Mouse (Mus musculus): Measurements from ENCODE around the gene Ranbp3.
A peak's percentile ranks its signal among the peaks of the same experiment; 100 is the strongest.

Gene Ranbp3

DNA sequence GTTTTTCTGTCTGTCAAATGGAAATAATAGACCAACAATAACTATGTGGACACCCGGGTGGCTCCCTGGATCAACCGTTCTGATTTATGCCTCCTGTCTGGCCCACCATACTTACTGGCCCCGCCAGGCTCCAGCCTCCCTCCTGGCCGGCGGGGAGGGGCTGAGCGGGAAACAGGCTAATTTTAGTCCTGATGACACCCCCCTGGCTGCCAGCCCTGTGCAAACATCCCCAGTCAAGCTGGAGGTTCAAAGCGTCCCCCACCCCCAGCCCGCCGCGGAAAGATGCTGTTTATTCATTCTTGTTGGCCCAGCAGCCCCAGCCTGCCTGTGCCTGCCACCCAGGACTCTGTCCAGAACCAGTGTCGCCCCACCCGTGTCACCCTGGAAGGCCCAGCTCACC, 55.0 kb downstream of the Ranbp3 start:
- no peak for DNase-seq

DNA sequence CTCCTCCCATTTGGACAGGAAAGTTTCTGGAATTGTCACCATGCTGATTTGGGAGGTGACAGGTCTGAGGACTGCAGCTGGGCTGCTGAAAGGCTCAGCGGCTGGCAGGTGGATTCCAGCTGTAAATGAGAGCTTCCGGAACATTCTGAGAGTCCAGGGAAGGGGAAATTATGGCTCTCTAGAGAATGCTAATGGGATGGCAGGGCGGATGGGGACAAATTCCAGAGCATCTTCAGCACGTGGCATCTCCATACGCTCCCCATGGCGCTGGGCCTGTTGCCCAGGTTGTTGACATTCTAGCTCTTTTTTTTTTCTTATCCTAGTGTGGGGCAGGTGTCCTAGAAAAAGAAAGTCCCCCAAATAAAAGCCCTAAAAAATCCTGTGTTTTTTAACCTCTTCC, 56.1 kb downstream of the Ranbp3 start:
- DNase-seq = no peak

DNA sequence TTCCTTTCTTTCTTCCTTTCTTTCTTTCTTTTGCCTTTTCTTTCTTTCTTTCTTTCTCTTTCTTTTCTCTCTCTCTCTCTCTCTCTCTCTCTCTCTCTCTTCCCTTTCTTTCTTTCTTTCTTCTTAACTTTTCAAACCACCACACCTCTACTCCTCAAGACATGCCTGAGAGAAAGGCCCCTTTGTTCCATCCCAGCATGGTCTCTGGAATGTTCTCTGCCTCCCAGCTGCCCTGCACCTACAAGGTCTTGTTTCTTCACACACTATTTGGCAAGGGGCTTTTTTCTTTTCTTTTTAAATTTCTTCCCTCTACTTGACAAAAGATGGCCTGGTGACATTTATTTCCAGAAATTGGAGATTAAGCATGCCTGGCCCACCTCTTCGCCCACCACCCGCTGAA, 56.6 kb downstream of the Ranbp3 start:
- DNase-seq = no peak

DNA sequence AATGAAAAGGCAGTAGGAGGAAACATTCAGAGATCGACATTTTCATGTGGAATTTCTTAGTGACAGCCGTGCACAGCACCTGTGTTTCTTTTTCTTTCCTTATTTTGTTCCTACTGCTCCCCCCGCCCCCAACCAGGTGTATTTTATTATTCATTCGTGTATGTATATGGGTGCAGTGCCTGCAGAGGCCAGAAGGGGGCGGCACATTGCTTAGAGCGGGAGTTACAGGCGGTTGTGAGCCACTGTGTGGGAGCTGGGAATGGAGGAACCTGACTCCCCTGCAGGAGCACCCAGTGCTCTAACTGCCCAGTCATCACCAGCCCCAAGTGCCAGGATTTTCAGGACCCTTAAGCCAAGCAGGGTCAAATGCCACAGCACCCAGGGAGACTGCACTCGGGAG, 63.4 kb downstream of the Ranbp3 start:
- no peak for DNase-seq

DNA sequence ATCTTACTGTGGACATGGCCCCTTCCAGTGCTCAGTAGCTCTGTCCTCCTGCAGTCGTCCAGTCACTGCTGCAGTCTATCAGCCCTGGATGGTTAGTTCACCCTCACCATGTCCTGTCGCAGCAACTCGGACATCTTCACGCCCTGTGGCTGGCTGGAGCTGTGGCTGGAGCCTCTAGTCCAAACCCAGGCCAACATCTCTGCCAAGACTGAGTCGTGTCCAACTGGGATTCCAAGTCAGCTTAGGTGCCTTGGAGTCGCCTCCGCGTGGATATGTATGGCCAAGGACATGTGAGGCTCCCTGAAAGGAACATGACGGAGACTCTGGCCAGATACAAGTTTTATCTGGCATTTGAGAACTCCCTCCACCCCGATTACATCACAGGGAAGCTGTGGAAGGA, 65.1 kb downstream of the Ranbp3 start:
- no peak for DNase-seq

DNA sequence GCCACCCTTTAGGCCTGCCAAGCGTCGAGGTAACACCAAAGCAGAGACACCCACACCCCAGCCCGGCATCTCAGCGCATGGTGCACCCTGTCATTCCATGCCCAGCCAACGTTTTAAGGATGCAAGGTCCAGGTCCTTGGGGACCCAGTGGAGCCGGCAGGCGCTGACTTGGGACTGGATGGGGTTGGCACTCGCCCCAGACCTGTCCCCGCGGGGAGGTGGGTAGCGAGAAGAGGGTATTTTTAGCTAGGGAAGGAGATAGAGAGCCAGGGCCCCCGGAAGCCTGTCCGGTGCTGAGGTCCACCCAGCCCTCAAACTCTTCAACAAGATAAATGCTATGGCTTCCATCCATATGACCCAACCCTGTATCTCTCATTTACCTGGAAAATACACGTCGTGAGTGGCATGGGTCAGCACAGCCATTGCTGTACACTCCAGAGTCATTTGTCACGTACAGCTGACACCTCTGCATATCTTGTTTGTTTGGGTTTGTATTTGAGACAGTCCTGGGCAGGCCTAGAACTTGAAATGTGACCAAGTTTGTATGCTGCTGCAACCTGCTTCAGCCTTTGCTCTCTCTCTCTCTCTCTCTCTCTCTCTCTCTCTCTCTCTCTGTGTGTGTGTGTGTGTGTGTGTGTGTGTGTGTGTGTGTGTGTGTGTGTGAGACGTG, 67.2 kb downstream of the Ranbp3 start:
- DNase-seq = no peak

DNA sequence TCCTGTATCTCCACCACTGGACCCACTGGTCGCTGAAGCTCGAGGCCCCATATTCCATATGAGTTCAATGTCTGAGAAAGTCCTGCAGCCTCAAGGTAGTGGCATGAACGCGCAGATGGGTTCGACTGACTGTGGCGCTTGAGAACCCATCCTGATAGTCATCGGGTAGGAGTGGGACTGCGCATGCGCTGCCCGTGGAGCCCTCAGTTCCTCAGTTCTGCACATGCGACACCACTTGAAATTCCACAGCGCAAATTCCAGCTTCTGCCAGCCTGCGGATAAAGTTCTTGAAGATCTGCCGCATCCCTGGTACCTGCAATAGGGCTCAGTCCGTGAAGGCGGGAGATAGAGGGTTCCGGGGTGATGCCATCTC, 67.7 kb downstream of the Ranbp3 start:
- DNase-seq = no peak

DNA sequence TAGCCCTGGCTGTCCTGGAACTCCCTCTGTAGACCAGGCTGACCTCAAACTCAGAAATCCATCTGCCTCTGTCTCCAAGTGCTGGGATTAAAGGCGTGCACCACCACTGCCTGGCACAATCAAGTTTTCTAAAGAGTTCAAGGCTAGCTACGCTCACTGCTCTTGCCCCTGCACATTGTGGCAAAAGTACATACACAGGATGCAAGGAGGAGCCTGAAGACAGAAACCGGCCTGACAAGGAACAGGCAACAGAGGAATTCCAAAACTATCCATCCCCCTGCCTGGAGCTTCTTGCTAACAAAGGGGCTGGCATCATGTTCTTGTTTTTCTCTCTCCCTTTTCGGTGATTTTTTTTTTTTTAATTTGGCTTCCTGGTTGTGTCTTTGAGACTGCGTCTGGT, 71.1 kb downstream of the Ranbp3 start:
- no peak for DNase-seq

DNA sequence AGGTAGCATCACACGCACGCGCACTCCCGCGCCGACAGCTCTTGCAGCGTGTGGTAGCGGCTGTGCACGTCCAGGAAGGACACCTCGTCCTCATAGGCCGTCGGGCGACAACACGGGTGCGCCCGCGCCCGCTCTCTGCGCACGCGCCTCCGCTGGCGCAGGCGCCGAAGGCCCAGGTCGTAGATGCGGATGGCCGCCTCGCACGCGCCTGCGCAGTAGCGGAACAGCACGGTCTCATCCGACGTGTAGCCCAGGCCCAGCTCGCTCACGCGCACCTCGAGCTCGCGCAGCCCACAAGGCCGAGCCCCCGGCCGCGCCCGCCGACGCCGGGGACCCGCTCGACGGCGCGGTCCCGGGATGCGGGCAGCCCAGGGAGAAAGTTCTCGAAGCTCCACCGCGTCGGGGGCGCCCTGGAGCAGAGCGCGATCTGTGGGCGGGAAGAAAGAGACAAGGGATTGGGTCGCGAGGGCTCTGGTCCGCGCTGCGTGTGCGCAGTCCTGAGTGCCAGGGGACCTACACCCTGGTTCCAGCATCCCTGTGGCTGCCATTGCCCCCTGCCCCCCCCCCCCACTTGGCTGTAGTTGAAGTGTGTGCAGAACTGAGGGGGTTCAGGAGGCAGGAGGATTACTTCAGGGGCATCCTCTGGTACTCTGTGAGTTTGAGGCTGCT, 78.4 kb downstream of the Ranbp3 start:
- DNase-seq = no peak

DNA sequence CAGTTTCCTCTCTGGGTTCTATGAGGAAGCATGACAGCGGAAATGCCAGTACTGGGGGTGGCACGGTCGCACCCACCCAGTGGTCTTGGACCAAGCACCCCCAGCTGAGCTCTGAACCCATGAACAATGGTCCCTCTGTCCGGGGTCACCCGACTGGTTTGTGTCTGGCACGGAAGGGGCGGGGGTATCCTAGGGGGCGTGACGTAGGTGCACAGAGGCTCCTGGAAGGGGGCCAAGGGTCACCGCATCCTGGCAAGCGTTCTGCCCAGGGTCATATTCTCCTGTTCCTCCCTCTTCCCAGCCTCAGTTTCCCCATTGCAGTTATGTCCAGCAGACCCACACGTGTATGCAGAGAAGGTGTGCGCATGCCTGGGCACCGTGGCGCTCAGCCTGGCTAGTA, 80.4 kb downstream of the Ranbp3 start:
- no peak for DNase-seq

DNA sequence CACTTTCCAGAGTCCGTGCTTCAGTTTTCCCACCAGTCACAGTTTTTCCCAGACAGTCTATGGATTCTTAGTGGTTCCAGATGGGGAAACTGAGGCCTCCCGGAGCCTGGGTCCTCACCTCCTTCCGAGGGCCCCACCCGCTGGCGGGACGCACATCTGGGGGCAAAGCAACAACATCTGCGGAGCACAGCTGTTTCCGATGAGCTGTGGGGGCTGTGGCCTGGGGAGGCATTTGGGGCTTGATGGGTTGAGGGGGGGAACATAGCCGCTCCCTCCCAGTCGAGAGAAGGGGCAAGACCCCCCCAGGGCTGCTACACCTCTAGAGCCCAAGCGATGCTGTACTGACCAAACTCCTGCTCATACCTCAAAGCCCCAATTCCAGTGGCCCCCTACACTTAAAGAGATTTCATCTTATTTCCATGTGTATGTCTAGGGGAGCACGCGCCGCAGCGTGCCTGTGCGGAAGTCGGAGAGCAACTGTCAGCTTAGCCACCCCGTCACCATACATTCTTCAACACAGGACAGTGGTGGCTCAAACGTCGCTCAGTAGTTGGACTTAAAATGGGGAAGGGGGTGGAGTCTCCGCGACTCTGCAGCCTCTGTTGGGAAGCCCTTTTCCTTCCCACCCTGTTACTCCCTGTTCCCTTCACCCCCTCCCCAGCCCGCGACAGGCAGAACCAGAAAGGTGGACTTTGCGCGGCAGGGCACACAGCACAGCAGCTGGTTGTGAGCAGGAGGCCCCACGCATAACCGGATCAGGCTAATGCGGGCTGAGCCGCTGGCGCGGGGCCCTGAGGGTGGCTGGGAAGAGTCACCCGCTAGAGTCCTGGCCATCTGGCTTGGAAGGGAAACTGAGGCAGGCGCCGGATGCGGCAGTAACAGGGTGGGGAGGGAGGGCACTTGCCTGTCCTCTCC, 81.4 kb downstream of the Ranbp3 start:
- no peak for DNase-seq

DNA sequence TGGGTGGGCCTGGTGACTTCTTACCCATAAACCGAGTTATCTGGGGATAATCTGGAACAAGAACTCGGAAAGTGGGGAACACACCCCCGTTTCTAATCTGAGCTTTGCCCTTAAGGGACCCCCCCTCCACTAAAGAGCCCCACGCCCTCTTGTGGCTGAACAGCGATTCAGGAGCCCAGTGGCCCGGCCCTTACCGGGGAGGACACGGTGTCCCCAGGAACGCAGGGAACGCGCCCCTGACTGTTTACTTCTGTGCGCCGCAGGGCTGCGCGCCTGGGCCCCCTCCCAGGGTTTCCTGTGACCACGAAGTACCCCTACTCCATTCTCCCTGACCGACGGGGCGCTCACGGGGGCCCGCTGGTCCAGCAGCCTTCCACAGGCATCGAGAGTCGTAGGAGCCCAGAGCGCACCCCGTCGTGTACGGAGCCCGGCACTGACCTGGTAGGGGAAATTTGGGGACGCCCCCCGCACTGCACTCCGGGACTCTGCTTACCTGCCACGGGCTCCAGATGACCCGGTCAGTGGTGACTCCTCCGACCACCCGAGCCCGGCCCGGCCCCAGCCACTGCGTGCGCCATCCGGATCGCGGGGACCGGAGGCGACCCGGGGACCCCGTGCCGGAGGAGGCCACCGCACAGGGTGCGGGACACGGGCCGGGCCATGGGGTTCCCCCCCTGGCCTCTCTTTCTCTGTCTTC, 83.8 kb downstream of the Ranbp3 start:
- no peak for DNase-seq

DNA sequence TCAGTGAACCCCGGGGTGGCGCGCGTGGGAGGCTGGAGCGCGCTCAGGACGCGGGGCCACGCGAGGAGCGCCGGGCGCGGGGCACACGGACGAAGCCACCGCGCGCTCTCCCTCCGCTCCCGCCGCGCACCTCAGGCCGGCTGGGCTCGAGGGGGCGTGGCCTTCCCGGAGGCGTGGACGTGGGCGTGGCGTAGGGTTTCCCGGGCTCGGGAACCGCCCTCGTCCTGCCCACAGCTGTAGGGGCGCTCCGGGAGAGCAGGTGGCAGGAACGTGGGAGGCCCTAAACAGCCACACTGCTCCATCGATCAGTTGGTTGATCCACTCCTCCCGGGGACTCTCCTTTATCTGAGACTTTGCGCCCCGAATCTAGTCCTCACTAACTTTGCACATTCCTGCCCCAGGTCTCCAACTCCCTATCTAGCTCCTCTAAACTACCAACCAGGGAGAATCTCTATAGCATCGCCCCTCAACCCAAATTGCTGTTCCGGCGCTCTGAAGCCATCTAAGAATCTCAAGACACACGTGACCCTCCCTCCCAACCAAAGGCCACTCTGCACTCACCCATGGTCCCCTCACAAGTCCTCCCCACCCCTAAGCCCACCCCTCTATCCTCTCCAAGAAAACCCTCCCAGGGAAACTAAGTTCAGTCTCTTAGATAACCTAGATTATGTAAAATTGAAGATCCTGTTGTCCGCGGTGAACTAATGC, 84.5 kb downstream of the Ranbp3 start, which contains the start of gene Nrtn:
Gene Nrtn, minus strand, starts transcription at position 115 of the 708 bp plus-strand sequence.
- no peak for DNase-seq

DNA sequence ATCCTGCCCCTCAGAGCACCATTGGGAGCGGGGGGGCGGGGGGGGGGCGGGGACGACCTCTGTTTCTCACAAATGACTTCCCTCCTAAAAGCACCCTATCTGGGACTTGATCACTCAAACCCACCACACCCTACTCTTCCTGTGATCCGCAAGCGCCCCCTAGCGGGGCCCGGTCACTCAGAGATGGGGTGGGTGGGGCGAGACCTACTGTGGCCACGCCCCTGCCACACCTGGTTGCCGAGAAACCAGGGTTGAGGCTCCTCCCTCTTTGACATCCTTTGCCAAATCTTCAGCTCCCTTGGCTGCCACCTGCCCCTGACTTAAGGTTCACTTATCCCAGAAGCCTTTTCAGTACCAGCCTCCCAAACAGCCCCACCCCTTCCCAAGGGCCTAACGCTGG, 85.0 kb downstream of the Ranbp3 start:
- DNase-seq = peak; percentile 67

DNA sequence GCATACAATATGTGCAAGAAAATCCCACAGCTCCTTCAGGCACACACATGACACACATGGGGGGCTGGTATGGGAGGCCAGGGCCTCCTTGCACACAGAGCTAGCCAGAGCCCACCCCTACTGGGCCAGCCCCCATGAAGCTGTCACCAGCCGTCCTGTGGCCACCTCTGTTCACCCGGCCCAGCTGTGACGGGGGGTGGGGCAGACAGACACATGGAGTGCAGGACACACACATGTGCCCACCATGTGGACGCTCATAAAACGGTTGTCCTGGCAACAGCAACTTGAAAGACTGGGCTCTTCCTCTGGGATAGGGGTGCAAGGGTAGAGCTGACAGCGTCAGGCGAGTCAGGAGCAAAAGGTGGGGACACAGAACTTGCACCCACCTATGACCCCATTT, 86.2 kb downstream of the Ranbp3 start:
- DNase-seq = no peak

DNA sequence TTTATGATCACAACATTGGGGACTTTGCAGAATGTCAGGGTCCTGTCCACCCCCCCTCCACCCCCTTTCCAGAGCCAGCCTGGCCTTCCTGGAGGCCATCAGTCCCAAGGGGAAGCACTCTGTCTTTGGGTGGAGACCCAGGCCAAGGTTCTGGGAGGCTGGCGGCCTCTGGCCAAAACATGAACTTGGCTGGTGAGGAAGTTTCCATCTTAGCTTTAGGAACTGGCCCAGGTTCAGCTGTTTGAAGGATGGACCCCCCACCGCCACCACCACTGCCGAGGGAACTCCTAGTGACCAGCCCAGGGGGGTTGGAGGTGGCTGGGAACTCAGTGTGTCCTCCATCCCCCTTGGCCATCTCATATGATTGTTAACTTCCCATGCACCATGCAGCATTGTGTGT, 88.0 kb downstream of the Ranbp3 start:
- no peak for DNase-seq

Data from layer of hippocampus, adult 9-11 months (tissue).